Mouse (Mus musculus): ENCODE measurements at regions not wholly inside any gene's neighbourhood (a gene's known extent, or its start where the extent isn't known, plus 50 kb on each side); places are given as distances from the start of the nearest gene placed in this dataset.

- DNase-seq (ENCODE audit: low read depth, low spot score), result no peak
Observed at GRCm38 (mm10) chr13:84878178-84878849, 310.9 kb upstream of the Ccnh start.

GRCm38 (mm10) chr13:84905347-84905981, 283.7 kb upstream of the Ccnh start:
- no peak for DNase-seq (ENCODE audit: low read depth, low spot score)

- no peak for DNase-seq (ENCODE audit: low read depth, low spot score)
Observed at GRCm38 (mm10) chr13:84905994-84906393, 283.2 kb upstream of the Ccnh start.

- DNase-seq (ENCODE audit: low read depth, low spot score), result no peak
Observed at GRCm38 (mm10) chr13:84931271-84931670, 257.9 kb upstream of the Ccnh start.

- DNase-seq (ENCODE audit: low read depth, low spot score), result no peak
Observed at GRCm38 (mm10) chr13:84935610-84936009, 253.6 kb upstream of the Ccnh start.

- no peak for DNase-seq (ENCODE audit: low read depth, low spot score)
Observed at GRCm38 (mm10) chr13:84939695-84940094, 249.5 kb upstream of the Ccnh start.

GRCm38 (mm10) chr13:84940936-84941335, 248.3 kb upstream of the Ccnh start:
- DNase-seq (ENCODE audit: low read depth, low spot score), result no peak

- DNase-seq (ENCODE audit: low read depth, low spot score), result peak; percentile 80
Observed at GRCm38 (mm10) chr13:84950873-84951272, 238.3 kb upstream of the Ccnh start.

- DNase-seq (ENCODE audit: low read depth, low spot score), result no peak
Observed at GRCm38 (mm10) chr13:84953161-84953560, 236.0 kb upstream of the Ccnh start.

GRCm38 (mm10) chr13:84953760-84954159, 235.4 kb upstream of the Ccnh start:
- DNase-seq (ENCODE audit: low read depth, low spot score), result no peak

- no peak for DNase-seq (ENCODE audit: low read depth, low spot score)
Observed at GRCm38 (mm10) chr13:84968943-84969342, 220.3 kb upstream of the Ccnh start.
